Mouse (Mus musculus) stomach, postnatal 0 days (tissue): ENCODE measurements at regions not wholly inside any gene's neighbourhood (a gene's known extent, or its start where the extent isn't known, plus 50 kb on each side); places are given as distances from the start of the nearest gene placed in this dataset.

ENCODE experiments used
- CTCF ChIP-seq: IDR thresholded peaks from 2 replicates; pipeline ENCODE4 v1.5.1; 2016; ENCODE audit warnings: antibody characterized with exemption, low read depth, mild to moderate bottlenecking, moderate library complexity
- EP300 ChIP-seq: optimal IDR thresholded peaks from 2 replicates; pipeline ENCODE3; 2016; ENCODE audit warnings: antibody characterized with exemption

GRCm38 (mm10) chr11:19306687-19307086, 287.9 kb upstream of the Meis1 start:
- TF ChIP-seq EP300 (no peak), CTCF (no peak)
